Mouse (Mus musculus): ENCODE data around the gene Atp8b2. TPM values are rescaled to one million over a fixed set of nuclear protein-coding genes. Genes with fewer than 3 reads are reported as not detected.

Atp8b2 gene
- polyA plus RNA-seq, 1 experiment = 56.5 TPM

DNA sequence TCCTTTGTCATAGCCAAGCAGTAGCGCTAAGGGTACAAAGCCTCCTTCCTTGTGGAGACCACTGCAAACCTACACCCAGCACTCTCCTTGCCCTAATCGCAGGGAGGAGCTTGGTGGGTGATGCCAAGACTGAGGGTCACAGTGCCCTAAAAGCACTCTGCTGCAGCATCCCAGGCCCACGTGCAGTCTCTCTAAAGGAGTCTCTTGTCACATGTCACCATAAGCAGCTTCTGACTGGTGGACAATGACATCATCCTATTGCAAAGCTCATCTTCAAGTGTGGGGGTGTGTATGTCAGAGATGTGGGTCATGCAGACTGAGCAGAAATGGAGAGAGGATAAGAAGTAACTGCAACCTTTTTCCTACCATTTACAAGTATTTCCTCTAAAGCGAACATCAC lies 3.9 kb downstream of the Atp8b2 start:
- DNase-seq (ENCODE audit: low read depth) = no peak

DNA sequence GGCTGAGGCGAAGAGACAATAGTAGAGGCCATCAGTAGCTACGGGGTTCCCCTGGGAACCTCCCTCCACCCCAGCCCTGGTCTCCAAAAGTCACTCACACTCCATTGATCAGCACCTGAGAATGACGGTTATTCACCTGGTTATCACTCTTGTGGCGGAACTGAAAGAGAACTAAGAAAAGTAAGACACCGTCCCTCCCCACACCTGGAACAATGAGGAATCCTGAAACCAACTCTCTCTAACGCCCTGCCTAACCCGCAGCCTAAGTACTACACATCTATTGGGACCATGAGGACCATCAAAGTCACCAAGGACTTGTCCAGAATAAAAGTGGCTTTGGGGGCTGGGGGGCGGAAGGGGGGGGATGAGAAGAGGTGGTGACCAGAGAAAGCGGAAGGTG lies 5.4 kb downstream of the Atp8b2 start:
- no peak for DNase-seq (ENCODE audit: low read depth)

DNA sequence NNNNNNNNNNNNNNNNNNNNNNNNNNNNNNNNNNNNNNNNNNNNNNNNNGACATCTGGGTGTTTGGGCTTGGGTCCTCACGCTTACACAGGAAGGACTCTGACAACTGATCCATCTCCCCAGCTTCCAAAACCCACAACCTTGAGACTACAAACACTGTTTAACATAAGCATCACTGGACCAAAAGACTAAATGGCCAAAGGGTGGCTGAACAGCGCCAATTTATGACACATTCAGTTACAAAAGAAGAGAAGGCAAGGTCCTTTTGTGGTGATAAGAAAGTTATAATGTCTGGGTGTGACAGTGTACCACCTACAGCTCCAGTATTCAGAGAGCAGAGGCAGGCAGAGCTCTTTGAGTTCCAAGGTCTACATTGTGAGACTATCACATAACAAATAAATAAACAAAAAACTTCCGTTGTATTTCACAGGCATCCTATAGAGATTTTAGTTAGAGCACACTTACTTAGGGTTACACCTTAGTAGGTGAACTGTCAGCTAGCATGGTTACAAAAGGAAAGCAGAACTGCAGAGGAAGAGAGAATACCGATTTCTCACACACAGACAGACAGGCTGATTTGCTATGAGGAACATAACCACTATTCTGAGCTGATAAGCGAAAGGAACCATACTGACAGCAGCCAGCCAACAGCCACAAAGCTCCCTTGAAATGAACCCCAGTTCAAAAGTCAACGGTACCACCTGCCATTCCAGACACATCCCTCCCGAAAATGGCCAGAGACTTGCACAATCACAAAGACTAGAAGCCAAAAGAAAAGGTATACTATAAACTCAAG lies 6.9 kb downstream of the Atp8b2 start:
- no peak for DNase-seq (ENCODE audit: low read depth)

DNA sequence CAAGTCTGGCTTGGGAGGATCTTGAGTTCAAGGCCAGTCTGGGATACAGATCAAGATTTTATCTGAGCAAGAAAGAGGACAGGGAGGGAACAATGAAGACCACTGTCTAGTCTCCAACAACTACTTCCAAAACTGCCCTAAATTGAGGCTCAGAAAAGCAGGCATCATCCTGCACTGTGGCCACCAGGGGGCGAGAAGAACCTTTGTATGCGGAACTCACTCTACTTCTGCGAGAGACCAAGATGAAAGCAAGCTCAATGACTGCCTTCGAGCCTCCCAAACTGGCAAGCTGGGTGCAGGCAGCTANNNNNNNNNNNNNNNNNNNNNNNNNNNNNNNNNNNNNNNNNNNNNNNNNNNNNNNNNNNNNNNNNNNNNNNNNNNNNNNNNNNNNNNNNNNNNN lies 9.9 kb downstream of the Atp8b2 start:
- DNase-seq (ENCODE audit: low read depth) = no peak

DNA sequence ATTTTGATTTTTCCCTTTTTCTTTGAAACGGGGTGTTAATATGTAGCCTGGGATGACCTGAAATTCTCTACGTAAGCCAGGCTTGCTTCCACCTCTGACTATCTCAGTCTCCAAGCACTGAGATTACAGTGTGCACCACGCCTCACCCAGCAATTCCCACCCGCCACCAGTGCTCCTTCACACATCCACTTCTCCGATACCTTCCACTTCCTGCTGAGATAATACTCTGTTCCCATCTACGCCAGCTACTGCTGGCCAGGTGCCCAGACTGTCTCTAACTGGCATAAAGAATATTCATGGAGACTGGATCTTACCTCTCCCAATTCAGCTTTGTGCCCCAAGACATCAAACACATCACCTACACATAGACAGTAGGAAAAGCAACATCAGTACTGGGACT lies 14.7 kb downstream of the Atp8b2 start:
- no peak for DNase-seq (ENCODE audit: low read depth)

DNA sequence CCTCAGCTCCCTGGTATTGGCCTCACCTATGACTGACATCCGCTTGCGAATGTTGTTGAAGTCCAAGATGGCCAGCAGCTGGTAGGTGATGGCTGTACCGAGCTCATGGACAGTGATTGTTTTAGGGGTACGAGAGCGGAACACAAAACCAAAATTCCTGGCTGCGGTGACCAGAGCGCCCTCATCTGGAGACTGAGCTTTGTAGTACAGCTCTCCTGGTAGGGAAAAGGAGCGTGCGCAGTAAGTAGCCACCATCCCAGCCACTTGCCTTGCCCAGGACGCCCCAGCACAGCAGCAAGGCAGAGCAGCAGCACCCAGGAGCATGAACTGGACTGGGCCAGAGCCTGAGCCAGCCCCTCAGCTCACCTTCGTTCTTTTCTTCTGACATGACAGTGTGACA lies 15.3 kb downstream of the Atp8b2 start:
- DNase-seq (ENCODE audit: low read depth) = no peak

DNA sequence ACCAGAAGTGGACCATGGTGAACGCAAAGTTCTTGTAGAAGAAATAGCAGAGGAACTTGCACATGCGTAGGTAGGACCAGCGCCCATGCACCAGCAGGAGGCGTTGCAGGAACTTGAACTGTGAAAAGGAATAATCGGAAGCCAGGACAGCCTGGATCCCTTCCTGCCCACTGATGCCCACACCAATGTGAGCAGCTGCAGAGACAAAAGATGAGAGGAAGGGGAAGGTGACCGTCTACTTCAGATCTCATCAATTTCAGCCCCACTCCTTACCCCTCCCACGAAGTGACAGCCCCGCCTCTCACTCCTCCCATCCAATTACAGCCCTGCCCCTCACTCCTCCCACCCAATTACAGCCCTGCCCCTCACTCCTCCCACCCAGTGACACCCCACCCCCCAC lies 18.3 kb downstream of the Atp8b2 start:
- no peak for DNase-seq (ENCODE audit: low read depth)

DNA sequence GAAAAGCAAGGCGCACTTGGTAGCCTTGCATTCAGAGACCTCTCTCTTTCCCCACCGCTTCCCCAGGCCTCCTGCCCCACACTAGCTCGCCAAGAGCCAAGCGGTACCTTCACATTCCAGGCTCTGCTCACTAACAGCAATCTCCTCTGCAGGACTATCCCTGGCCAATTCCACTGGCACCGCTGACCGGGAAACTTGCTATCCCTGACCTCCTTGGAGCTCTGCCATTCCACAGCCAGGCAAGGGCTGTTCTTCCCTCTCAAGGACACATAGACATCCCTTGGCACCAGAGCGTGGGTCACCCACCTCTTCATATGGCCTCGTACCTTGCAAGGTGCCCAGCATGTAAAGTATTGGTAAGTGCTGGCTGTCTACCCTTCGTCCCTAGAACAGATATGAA lies 20.4 kb downstream of the Atp8b2 start:
- DNase-seq (ENCODE audit: low read depth) = no peak

DNA sequence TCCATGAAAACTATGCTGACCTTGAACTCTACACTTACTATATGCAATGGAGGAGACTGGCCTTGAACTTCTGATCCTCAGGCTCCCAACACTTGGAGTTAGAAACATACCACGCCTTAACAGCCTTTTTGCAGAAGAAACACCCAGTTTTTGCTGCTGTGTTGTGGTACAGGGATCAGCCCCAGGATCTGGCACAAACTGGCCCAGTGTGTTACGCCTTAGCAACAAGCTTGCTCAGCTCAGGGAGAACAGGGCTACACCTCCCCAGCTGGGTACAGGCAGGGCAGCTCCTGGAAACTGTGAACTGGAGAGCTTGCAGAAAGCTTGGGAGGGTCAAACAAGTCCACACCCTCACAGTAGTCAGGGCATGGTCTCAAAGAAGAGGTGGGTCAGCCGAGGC lies 26.8 kb downstream of the Atp8b2 start:
- no peak for DNase-seq (ENCODE audit: low read depth)

DNA sequence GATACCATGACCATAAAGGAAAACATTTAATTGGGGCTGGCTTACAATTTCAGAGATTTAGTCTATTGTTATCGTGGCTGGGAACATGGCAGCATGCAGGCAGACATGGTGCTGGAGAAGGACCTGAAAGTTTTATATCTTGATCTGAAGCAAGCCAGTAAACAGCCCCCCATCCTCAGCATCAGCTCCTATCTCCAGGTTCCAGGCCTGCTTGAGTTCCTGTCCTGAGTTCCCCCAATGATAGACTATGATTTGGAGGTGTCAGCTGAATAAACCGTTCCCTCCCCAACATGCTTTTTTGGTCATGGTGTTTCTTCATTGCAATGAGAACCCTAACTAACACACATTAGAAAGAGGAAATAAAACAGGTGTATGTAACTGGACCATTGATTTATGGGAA lies 30.4 kb downstream of the Atp8b2 start:
- DNase-seq (ENCODE audit: low read depth) = no peak

DNA sequence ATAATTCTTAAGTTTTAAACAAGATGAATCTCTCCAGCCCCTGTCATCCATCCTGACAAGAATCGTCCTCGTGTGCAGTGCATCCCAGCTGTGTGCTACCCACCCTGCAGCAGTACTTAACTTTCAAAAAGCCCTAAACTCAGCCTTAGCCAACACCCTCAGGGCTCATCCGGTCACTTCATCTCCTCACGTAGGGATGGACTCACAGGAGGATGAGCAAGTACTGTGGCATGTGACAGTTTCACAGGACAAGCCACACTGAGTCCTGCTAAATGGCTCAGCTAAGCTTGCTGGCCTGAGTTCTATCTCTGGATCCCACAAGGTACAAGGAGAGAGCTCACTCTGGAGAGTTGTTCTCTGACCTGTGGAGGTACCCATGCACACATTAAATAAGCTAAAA lies 34.4 kb downstream of the Atp8b2 start:
- no peak for DNase-seq (ENCODE audit: low read depth)

DNA sequence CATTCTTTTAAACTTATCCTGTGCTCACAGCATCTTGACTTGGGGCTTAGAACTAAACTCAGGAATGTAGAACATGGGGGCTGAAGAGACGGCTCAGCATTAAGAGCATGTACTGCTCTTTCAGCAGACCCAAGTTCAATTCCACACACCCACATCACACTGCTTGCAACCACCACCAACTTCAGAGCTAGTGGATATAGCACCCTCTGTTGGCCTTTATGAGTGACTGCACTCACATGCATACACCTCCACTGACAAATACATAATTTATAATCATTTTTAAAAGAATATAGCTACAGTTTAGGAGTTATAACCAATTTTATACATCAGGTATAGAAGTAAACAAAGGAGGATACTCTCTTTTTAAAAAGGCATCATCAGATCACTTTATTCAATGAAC lies 36.9 kb downstream of the Atp8b2 start:
- DNase-seq (ENCODE audit: low read depth) = no peak

DNA sequence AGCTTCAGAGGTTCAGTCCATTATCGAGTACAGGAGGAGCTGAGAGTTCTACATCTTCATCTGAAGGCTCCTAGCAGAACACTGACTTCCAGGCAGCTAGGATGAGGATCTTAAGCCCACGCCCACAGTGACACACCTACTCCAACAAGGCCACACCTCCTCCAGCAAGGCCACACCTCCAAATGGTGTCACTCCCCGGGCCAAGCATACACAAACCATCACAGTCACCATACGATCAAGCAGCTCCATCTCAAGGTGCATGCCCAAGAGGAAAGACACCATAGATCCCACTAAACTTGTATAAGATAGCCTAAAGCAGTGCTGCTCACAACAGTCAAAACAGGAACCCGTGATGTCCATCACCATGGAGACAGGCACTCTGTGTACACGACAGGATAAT lies 42.6 kb downstream of the Atp8b2 start:
- DNase-seq (ENCODE audit: low read depth) = no peak

DNA sequence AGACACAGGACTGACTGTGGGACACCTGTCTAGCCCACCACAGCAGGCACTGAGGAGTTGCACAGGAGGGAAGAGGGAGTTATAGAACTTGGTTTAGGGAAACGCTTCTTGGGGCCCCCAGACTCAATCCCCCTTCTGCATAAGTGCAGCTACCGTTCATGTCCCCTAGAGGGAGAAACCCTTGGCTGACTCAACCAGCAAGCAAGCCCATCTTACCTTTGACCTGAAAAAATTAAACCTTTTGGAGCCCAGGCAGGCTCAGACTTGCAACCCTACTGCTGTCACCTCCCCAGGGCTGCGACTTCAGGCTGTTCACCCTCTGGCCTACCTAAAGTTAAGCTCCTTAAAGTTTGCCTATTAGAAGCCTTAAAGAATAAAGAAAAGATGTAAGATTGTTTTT lies 45.9 kb downstream of the Atp8b2 start:
- DNase-seq (ENCODE audit: low read depth) = no peak

DNA sequence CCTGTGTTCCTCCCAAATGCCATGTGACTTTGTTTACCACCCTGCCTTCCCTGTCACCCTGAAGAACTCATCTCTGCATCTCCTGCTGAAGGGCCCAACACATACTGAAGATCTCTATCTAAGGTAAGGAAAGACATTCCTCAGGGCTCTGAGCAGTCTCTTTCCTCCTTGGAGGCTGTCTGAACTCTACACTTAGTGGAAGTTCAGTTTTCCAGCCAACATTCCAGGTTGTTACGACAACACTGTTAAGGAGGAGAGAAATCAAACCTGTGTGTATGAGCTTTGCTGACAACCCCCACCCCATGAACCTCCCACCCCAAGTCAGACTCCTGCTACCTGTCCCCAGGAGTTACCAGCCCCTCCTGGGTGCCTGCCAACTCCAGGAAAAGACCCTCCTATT lies 46.7 kb downstream of the Atp8b2 start:
- no peak for DNase-seq (ENCODE audit: low read depth)

DNA sequence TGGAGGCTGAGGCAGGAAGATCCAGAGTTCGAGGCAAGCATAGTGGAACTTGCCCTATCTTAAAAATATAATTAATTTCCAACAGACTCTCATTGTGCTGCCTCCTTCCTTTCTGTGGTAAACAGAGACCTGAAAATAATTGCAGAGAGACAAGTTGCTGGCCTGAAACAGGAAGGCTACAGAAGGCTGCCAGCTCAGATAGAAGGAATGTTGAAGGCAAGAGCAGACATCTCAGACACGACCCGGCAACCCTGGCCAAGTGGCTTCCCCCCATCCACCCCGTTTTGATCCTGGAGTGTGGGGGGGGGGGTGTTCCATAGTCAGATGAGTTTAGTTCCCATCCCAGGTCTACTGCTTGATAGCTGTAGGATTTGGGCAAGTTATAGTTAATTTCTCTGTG lies 48.6 kb downstream of the Atp8b2 start:
- DNase-seq (ENCODE audit: low read depth) = no peak

DNA sequence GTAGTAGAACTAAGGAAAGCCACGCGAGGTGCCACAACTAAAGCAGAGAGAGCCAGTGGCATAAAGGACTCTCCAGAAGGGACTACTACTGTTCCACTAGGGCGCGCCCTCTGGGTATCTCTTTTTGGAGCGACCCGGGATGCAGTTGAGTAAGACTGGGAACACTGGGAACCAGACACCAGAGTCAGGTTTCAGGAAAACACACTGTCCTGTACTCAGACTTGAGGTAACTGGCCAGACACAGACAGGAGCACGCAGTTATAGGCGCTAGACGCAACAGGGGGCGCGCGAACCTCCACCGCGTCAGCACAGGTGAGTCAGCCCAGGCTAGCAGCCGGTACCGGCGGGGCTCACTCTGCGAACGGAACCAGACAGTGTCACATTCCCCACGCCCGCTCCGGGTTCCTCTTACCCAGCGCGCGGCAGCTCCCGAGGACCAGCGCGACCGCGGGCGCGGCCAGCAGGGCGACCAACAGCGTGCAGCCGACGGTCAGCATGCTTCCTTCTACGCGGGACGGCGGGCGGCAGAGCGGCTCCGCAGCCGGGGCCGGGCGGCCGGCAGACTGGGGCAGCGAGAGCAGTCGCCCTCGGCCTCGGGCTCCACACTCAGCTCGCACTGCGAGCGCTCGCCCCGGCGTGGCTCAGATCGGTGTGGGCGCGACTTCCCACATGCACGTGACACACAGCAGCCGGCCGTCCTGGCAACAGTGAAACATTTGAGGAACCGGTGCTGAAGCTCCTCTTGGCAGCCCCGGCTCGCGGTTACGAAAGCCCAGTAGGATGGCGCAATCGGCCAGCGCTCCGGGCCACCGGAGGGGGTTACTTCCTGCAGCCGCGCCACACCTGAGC lies 50.5 kb downstream of the Atp8b2 start, which contains the start of gene Il6ra:
Gene Il6ra (minus strand): TSS at position 654 of the 849 bp plus-strand sequence.
- DNase-seq (ENCODE audit: low read depth) = peak; percentile 57

DNA sequence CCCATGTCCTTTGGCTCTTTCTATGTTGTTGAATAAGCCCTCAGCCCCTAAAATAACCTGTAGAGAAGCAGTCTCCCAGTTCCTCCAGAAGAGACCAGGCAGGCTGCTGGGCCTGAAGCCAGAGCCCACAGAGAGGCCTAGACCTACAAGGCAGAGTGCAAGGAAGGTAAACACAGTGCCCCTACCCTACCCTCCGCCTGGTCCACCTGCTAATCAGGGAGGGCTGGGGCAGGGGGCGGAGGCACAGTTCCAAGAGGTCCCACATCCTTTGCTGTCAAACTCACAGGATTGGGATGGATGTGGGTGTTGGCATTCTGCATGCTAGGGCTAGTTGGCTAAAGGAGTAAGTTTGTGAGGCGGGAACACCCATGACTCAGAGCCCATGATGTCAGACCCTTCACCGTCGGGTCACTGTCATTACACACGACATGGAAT lies 51.2 kb downstream of the Atp8b2 start:
- no peak for DNase-seq (ENCODE audit: low read depth)

DNA sequence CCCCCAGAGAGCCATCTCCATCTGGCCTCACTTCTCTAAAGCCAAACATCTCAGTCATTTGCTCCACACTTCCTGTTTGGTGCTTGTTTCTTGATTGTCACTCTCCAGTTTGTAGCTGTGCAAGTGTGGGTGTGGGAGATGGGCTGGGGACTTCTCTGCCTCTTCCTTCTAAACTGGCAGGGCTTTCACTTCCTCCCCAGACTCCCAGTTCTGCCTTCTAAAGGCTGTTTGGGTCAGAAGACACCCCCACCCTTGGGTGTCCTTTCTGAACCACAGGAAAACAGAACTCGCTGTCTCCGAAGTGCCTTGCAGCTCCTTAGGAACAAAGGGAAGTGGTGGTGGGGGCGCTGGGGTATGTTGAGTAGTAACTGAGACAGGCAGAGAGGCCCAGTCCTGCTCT lies 52.1 kb downstream of the Atp8b2 start:
- DNase-seq (ENCODE audit: low read depth) = no peak

DNA sequence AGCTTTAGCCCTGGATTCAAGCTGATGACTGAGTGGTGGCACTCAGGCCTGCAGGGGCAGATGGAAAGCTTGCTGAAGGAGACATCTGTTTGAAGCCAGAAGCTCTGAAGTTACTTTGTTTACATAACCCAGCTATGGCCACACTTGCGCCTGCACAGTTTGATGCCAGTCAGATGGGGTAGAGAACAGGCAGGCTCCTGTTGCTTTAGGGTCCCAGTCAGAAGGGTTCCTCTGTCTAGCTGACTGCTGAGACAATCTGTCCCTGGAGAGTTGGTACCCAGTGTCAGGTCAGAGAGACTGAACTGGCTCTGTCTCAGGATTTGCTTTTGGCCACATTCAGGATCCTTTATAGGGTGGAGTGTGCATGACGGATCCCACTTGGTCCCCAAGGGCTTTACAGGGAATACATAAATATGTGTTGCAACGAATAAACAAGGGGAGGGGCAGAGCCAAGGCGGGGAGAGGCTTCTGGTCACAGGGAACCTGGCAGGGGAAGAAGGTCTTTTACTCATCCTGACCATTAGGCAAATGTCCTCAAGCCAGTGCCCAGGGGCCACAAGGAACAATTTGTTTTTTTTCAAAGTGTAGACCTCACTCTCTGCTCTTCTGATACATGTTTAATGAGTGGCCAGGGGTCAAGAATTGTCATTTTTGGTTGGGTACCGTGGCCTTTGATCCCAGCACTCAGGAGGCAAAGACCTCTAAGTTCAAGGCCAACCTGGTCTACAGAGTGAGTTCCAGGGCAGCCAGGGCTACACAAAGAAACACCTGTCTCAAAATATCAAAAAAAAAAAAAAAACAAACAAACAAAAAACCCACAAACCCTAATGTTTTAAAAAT lies 53.4 kb downstream of the Atp8b2 start:
- DNase-seq (ENCODE audit: low read depth) = no peak

DNA sequence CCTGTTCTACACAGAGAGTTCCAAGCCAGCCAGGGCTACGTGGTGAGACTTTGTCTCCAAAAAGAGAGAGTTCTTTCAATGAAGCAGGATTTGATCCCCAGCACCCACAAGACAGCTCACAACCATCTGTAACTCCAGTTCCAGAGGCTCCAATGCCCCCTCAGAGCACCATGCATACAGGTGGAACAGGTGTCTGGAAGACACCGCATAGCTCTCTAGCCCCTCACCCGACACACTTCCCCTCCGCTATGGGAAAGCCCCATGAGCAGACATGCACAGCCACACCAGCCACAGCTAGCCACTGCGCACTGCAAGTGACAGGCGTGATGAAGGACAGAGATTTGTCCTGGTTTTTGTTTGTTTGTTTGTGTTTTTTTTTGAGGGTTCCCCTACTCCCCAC lies 54.5 kb downstream of the Atp8b2 start:
- DNase-seq (ENCODE audit: low read depth) = no peak

DNA sequence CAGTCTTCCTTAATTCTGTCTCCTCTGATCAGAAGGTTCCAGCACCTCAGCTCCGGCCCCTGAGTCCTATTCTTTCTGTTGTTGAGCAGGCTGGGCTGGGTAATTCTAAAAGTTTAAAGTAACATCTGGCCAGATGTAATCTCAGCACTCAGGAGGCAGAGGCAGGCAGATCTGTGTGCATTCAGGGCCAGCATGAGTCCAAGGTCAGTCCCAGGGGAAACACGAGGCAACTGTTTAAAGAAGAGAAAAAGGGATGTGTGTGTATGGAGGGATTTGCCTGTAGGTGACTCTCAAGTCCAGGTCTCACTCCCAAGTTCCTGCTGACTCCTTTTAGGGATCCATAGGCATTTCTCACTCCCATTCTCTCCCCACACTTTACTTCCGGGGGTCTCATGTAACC lies 55.5 kb downstream of the Atp8b2 start:
- DNase-seq (ENCODE audit: low read depth) = no peak

All from gonadal fat pad, adult 2 months (tissue).